ENCODE assay signal across 23 mouse cellular contexts in the genomic region with DNA sequence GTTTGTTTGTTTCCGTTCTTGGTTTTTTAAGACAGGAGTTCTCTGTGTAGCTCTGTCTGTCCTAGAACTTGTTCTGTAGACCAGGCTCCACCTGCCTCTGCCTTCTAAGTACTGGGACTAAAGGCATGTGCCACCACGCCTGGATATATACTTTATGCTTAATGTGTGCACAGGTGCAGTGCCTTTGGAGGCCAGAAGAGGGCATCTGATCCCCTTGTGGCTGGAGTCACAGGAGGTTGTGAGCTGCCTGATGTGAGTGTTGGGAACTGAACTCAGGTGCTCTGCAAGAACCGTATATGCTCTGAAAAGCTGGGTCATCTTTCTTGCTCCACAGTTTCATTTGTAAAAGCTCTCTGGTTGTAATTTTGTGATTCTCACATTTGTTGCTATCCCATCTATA.
DNase-seq lines count a peak whose midpoint lies in the region; ATAC-seq and TF ChIP-seq lines count a peak whose summit lies in the region.
"Had no signal": no experiment of that assay in that cellular context is flagged by ENCODE, and none has a peak within 500 bp of the region (broad histone marks: within the 10 kb centered on the region; RNA-seq: fewer than 3 reads in every experiment).

No protein-coding gene starts in this region.

- no peak overlapping the region for H3K9ac ChIP-seq in liver, postnatal 0 days (replicated peaks)
- H3K9ac ChIP-seq in liver, embryonic 11.5 days (ENCODE audit: low read depth, low read length): no peak overlapping the region
- H3K9ac ChIP-seq: limb, embryonic 15.5 days; lung, embryonic 15.5 days had no signal

- H3K9me3 ChIP-seq in liver, postnatal 0 days (ENCODE audit: low read length): no peaks in the 10 kb centered on the region
- no peaks in the 10 kb centered on the region for H3K9me3 ChIP-seq in liver, embryonic 11.5 days (ENCODE audit: control insufficient read depth, low read length)
- H3K9me3 ChIP-seq: limb, embryonic 15.5 days; lung, embryonic 15.5 days had no signal

- no peaks in the 10 kb centered on the region for H3K27me3 ChIP-seq in liver, postnatal 0 days (ENCODE audit: insufficient read depth, low read length)
- H3K27me3 ChIP-seq in liver, embryonic 11.5 days (replicated peaks; ENCODE audit: control insufficient read depth, insufficient read depth, low read length): no peaks in the 10 kb centered on the region
- H3K27me3 ChIP-seq: limb, embryonic 15.5 days; lung, embryonic 15.5 days had no signal

- WGBS in liver, postnatal 0 days (ENCODE audit: insufficient replicate concordance): 77% methylated on average over 3 of the region's 3 CpGs
- 77% methylated on average over 3 of the region's 3 CpGs for whole genome bisulfite sequencing in liver, embryonic 11.5 days

- H3K4me2 ChIP-seq in liver, postnatal 0 days (ENCODE audit: low read depth, low read length): no peak overlapping the region
- no peak overlapping the region for H3K4me2 ChIP-seq in liver, embryonic 11.5 days
- H3K4me2 ChIP-seq: limb, embryonic 15.5 days; lung, embryonic 15.5 days had no signal

- no peaks in the 10 kb centered on the region for H3K4me1 ChIP-seq in liver, postnatal 0 days (ENCODE audit: insufficient read depth)
- H3K4me1 ChIP-seq in liver, embryonic 11.5 days (replicated peaks; ENCODE audit: control insufficient read depth, insufficient read depth, low read length): no peaks in the 10 kb centered on the region
- H3K4me1 ChIP-seq: embryonic facial prominence, embryonic 10.5 days; heart, embryonic 10.5 days; hindbrain, embryonic 10.5 days; limb, embryonic 15.5 days; lung, embryonic 15.5 days had no signal

- DNase-seq in adrenal gland, postnatal 14 days: peak; percentile 11
- no peak for DNase-seq in adrenal gland, postnatal 36 days
- no peak for DNase-seq in liver, postnatal 0 days
- no peak for DNase-seq in liver, embryonic 11.5 days (ENCODE audit: low spot score)
- peak; percentile 33 for DNase-seq in thymus, postnatal 4 days
- no peak for DNase-seq in thymus, postnatal 25 days
- DNase-seq in right cerebral cortex, postnatal 10 days (ENCODE audit: low spot score in 2 of 2): no peak
- DNase-seq: adrenal gland, postnatal 25 days; cerebellum, adult 8-10 months; gastrocnemius, postnatal 14 days; kidney, adult 18-20 months; kidney, postnatal 10 days; midbrain, embryonic 14.5 days had no signal

- peak; percentile 31 for TF ChIP-seq CTCF in liver, postnatal 0 days (IDR thresholded peaks at IDR 0.05; ENCODE audit: low read depth)

- no peak overlapping the region for H3K27ac ChIP-seq in liver, postnatal 0 days (ENCODE audit: low read depth)
- H3K27ac ChIP-seq in liver, embryonic 11.5 days (ENCODE audit: low read depth, low read length): no peak overlapping the region
- H3K27ac ChIP-seq: embryonic facial prominence, embryonic 10.5 days; heart, embryonic 10.5 days; hindbrain, embryonic 10.5 days; hindbrain, postnatal 0 days; limb, embryonic 15.5 days; lung, embryonic 15.5 days had no signal

- no peak for TF ChIP-seq EP300 in liver, postnatal 0 days (IDR thresholded peaks at IDR 0.05; ENCODE audit: low read depth)

- H3K36me3 ChIP-seq in liver, postnatal 0 days (replicated peaks; ENCODE audit: insufficient read depth, low read length): no peaks in the 10 kb centered on the region
- H3K36me3 ChIP-seq in liver, embryonic 11.5 days (ENCODE audit: control insufficient read depth, insufficient read depth, low read length): no peaks in the 10 kb centered on the region
- H3K36me3 ChIP-seq: embryonic facial prominence, embryonic 10.5 days; heart, embryonic 10.5 days; hindbrain, embryonic 10.5 days; limb, embryonic 15.5 days; lung, embryonic 15.5 days had no signal

- no peak overlapping the region for H3K4me3 ChIP-seq in liver, postnatal 0 days (ENCODE audit: low read depth, low read length)
- H3K4me3 ChIP-seq in liver, embryonic 11.5 days (ENCODE audit: low read depth, low read length): no peak overlapping the region
- H3K4me3 ChIP-seq: embryonic facial prominence, embryonic 10.5 days; heart, embryonic 10.5 days; hindbrain, embryonic 10.5 days; limb, embryonic 15.5 days; lung, embryonic 15.5 days; myocyte had no signal

- no peak for ATAC-seq in liver, postnatal 0 days
- ATAC-seq in liver, embryonic 11.5 days (replicated peaks; ENCODE audit: low FRiP score): no peak
- ATAC-seq in granulocyte monocyte progenitor cell, adult 5-6 weeks (replicated peaks; ENCODE audit: poor library complexity, severe bottlenecking): no peak
- ATAC-seq: activated CD4-positive, CD25-positive, alpha-beta regulatory T cell, adult 4 months; CD4-positive, CD25-positive, alpha-beta regulatory T cell, adult 4 months; hindbrain, postnatal 0 days had no signal

Comparison
In these comparisons a context has a peak if more than half of its experiments do, and no peak if none do; other contexts are left out.
1. DNase-seq: peak in adrenal gland, postnatal 14 days (single experiment) and thymus, postnatal 4 days (single experiment); none in adrenal gland, postnatal 36 days (0 of 2), liver, postnatal 0 days (single experiment), liver, embryonic 11.5 days (single experiment), thymus, postnatal 25 days (single experiment) and right cerebral cortex, postnatal 10 days (0 of 2).